Mouse (Mus musculus) MN1 (cell line): ENCODE results near the gene Fosb.

Experiments used
- DNase-seq: peaks from one replicate; pipeline ENCODE4 v3.0.0-alpha.2; 2016; ENCODE audit warnings: low spot score

Fosb gene

DNA sequence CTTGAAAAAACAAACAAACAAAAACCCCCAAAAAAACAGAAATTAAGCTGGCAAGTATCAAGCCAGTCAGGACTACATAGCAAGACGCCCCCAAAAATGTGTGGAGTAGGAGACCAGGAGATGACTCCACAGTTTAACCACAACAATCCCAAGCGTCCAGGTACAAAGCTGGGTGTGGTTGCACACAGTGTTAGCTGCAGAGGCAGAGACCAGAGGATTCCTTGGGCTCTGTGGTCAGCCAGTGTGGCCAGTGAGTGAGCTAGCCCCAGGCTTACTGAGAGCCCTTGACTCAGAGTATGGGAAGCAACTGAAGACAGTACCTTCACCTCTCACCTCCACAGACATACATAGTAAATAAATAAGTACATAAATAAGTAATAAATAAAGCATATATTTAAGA lies 22.1 kb upstream of the Fosb start:
- no peak for DNase-seq

- no peak for DNase-seq
These were observed 18.6 kb upstream of the Fosb start for GRCm38 (mm10) chr7:19328425-19328824.

DNA sequence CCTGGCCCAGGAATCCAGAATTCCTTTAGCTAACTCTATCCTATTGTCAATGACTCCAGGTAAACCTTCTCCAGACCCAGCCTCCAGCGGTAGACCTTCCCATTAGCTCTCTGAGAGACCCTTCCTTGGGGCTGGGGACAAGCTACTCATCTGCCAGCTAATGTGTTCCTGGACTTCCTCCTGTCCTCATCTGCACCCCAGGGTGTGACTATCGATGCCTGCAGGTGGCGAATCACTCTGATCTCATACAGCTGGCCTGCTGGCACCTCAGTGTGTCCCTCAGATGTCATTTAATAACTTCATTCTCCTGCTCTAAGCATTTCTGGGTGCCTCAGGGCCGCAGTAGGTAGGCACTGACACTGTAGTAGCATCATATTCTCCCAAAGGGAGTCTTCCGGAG lies 17.9 kb upstream of the Fosb start:
- DNase-seq = no peak

GRCm38 (mm10) chr7:19327128-19327527 lies 17.3 kb upstream of the Fosb start:
- DNase-seq = peak; percentile 94

GRCm38 (mm10) chr7:19326359-19326758 lies 16.5 kb upstream of the Fosb start:
- peak; percentile 92 for DNase-seq

- no peak for DNase-seq
These were observed 15.7 kb upstream of the Fosb start for GRCm38 (mm10) chr7:19325262-19326199.

DNA sequence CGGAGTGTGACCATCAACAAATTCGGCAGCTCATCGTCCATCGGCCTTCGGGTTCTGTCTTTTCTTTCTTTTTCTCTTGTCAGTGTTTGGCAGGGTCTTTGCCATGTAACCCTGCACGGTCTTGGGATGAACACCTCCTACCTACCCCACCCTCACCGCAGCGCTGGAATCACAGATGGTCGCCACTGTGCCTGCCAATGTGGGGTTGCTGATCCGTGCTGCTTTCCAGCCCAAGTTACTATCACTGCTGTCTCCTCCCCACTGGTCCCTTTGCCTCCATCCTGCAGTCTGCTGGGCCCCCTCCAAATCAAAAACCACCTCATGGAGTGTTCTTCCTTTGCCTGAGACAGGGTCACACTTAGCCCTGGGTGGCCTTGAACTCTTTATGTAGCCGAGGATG lies 14.4 kb upstream of the Fosb start:
- no peak for DNase-seq

GRCm38 (mm10) chr7:19322489-19322888 lies 12.6 kb upstream of the Fosb start:
- no peak for DNase-seq

DNA sequence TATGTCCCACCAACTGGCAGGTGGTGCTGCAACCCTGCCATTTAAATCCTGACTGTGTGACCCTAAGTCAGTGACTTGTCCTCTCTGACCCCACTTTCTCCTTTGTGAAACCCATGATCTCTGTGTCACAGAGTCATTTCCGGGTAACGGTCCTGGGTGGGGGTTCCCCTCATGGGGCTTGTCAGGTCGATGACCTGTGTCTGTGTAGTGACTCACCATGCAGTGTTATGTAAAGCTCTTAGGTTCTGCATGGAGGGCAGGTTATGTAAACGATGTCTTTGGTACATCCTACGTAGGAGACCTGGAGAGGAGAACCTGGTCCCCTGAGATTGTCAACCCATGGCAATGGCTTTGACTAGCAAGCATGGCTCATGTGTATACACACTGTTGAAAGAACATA lies 11.6 kb upstream of the Fosb start:
- no peak for DNase-seq

DNA sequence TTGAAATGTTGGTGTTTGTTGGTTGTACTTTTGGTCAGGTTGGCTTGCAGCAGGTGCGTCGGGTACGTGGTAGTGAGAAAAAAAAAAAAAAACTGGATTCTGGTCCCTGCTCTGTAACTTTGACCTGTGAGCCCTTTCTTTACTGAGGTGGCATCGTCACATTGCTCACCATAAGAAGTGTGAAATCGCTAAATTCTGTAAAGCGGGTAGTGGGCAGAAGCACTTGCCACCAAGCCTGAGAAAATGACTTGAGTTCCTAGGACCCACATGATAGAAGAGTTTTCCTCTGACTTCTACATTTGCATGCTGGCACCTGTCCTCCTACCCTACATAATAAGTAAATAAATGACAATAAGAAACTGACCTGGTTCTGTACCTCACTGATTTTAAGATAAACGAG lies 10.8 kb upstream of the Fosb start:
- no peak for DNase-seq

DNA sequence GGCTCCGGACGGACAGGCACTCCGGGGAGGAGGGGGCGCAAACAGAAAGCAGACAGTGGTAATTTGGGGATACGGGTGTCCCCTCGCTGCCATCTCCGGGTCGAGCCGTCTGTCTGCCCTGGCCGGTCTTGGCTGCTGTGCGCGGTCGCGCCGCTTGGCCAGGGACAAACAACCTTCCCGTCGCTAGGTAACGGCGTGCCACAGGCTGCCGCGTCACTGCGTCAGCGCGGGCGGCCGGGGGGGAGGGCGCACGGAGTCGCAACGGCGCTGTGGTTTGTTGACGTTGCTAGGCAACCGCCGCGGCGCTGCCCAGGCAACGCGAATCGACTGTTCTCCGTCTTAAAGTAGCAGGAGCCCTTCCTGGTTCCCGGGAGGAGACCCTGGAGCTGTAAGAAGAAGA lies 10.1 kb upstream of the Fosb start:
- DNase-seq = peak; percentile 97

GRCm38 (mm10) chr7:19319458-19319857 lies 9.6 kb upstream of the Fosb start:
- DNase-seq = peak; percentile 32

DNA sequence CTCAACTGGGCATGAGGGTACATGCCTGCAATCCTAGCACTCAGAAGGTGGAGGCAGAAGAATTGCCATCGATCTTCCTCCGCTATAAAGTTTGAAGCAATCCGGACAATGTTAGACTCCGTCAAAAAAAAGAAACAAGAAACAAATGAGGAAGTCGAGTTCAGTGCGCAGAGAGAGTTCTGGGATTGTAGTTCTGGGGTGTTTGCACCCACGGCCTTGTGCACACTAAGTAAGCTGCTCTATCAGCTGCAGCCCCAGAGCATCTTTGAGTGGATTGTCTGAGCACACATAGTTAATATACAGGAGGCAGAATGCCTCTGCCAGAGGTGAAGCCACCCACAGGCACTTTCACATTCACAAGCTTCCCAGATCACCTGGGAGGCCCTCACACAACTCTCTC lies 8.8 kb upstream of the Fosb start:
- no peak for DNase-seq

DNA sequence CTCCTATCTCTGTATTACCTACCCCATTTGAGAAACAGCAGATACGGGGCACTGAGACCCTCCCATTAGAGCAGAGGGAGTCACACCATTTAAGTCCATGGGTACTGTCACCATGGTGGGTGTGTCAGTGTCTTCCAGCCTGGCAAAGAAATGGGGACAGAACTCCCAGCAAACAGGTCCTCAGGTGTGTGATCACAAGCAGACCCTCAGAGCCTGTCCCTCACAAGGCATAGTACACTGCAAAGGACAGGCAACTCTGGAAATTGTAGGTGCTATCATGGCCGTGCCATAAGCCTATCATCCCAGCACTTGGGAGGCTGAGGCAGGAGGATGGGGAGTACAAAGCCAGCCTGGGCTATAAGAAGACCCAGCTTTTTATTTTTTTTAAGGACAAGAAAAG lies 8.3 kb upstream of the Fosb start:
- DNase-seq = no peak

- no peak for DNase-seq
These were observed 6.8 kb upstream of the Fosb start for GRCm38 (mm10) chr7:19316451-19317161.

- no peak for DNase-seq
These were observed 4.2 kb upstream of the Fosb start for GRCm38 (mm10) chr7:19314033-19314432.

DNA sequence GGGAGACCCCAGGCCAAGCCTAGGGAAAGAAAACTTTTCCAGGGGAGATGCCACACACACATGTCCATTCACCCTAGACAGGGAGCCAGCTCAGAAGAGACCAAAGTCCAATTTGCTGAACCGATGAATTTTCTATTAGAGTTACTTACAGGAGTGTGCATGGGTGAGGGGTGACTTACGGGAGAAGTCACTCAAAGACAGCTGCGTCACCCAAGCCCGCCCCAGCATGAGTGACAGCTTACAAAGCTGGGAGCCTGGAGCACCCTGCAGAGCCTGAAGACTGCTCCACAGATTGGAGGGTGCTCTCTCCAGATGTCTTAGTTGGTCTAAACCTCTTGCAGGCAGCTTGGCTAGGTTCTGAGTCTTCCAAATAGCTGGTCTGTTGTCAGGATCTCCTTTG lies 2.1 kb upstream of the Fosb start:
- DNase-seq = no peak

- DNase-seq = no peak
These were observed 470 bp downstream of the Fosb start for GRCm38 (mm10) chr7:19309278-19309883.

- peak; percentile 94 for DNase-seq
These were observed 1.2 kb downstream of the Fosb start for GRCm38 (mm10) chr7:19308454-19309277.

- peak; percentile 89 for DNase-seq
These were observed 2.0 kb downstream of the Fosb start for GRCm38 (mm10) chr7:19307739-19308453.
